Mouse (Mus musculus): ENCODE data around the gene Tecr. TPM values are rescaled to one million over a fixed set of nuclear protein-coding genes. Genes with fewer than 3 reads are reported as not detected.
A peak's percentile ranks its signal among the peaks of the same experiment; 100 is the strongest.

Tecr gene
- polyA plus RNA-seq, 1 experiment from 2014 or later: 413 TPM

DNA sequence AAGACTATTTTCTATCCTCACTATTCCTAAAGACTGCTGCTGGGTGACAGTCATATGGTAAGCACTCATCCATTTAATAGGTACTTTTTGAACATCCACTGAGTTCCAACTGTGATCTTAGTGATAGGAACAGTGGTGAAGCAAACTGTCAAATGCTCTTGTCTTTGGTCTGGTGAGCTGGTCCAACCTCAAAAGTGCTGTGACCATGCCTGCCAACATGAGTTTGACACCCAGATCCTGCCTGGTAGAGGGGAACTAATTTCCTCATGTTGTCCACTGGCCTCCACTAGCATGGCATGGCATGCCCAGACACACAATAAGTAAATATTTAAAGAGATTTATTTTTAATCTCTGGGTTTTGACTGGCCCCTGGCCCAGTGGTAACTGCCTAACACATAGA, 8.9 kb upstream of the Tecr start:
- 0 out of 2 replicates have a peak, but pooled peaks cover 5% of the 10 kb centered on the region for H3K9me3 ChIP-seq (ENCODE audit: control insufficient read depth, low read length)
- H3K36me3 ChIP-seq (ENCODE audit: control insufficient read depth, insufficient read depth, low read length): peaks cover 15% of the 10 kb centered on the region
- DNase-seq (ENCODE audit: low spot score) (no peak), ATAC-seq (ENCODE audit: low FRiP score, low TSS enrichment) (no peak)
- H3K27ac ChIP-seq (replicated peaks): no peak overlapping the region
- H3K4me2 ChIP-seq (replicated peaks; ENCODE audit: low read depth): no peak overlapping the region
- H3K9ac ChIP-seq (ENCODE audit: low read length): no peak overlapping the region
- H3K4me1 ChIP-seq (replicated peaks; ENCODE audit: control insufficient read depth, insufficient read depth): no peaks in the 10 kb centered on the region
- H3K4me3 ChIP-seq (ENCODE audit: low read depth, low read length): no peak overlapping the region
- H3K27me3 ChIP-seq (ENCODE audit: control insufficient read depth, insufficient read depth, low read length): no peaks in the 10 kb centered on the region
- no peak for TF ChIP-seq EP300 (optimal IDR thresholded peaks at IDR 0.05)
- no peak for TF ChIP-seq CTCF (IDR thresholded peaks at IDR 0.05; ENCODE audit: low read depth)

DNA sequence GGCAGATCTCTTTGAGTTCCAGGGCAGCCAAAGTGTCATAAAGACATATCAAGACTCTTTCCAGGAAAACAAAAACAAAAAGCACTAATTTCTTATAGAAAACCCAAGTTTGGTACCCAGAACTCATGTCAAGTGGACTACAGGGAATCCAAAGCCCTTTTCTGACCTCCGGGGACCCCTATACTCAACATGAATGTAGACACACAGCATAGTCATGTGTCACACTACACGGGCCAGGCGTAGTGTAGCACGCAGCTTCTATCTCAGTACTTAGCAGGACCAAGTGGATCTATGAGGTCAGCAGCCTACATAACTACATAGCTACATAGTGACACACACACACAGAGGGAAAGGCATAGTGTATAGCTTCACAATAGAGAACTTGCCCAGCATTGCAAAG, 5.9 kb upstream of the Tecr start:
- H3K27ac ChIP-seq (replicated peaks): no peak overlapping the region
- DNase-seq (ENCODE audit: low spot score): no peak
- no peak for ATAC-seq (ENCODE audit: low FRiP score, low TSS enrichment)
- 91% methylated on average over 4 of the region's 4 CpGs for WGBS
- peaks cover 28% of the 10 kb centered on the region for H3K36me3 ChIP-seq (ENCODE audit: control insufficient read depth, insufficient read depth, low read length)
- H3K4me2 ChIP-seq (replicated peaks; ENCODE audit: low read depth): no peak overlapping the region
- H3K9me3 ChIP-seq (ENCODE audit: control insufficient read depth, low read length): 0 out of 2 replicates have a peak, but pooled peaks cover 5% of the 10 kb centered on the region
- H3K4me1 ChIP-seq (replicated peaks; ENCODE audit: control insufficient read depth, insufficient read depth): no peaks in the 10 kb centered on the region
- TF ChIP-seq EP300 (optimal IDR thresholded peaks at IDR 0.05): no peak
- no peak for TF ChIP-seq CTCF (IDR thresholded peaks at IDR 0.05; ENCODE audit: low read depth)
- no peaks in the 10 kb centered on the region for H3K27me3 ChIP-seq (ENCODE audit: control insufficient read depth, insufficient read depth, low read length)
- no peak overlapping the region for H3K9ac ChIP-seq (ENCODE audit: low read length)
- no peak overlapping the region for H3K4me3 ChIP-seq (ENCODE audit: low read depth, low read length)

DNA sequence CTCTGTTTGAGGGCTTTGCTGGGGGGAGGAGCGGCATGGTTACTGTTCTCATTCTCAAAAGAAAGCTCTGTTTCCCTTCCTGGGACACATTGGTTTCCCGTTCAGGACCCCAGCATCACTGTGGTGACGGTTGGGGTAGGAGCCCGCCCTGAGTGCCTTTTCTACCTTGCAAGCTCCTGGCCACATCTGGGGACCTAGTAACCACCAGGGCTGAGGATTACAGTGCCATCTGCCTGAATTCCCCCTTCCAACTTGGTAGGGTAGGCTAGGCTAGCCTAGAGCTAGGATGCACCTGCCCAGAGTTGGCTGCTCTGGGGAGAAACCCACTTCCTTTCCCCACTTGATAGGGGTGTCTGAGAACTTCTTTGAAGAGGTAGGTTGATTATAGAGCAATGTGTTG, 4.2 kb upstream of the Tecr start:
- 96% methylated on average over 4 of the region's 4 CpGs for WGBS
- Histone ChIP-seq H3K36me3 (ENCODE audit: control insufficient read depth, insufficient read depth, low read length) (peaks cover 28% of the 10 kb centered on the region), H3K27me3 (ENCODE audit: control insufficient read depth, insufficient read depth, low read length) (no peaks in the 10 kb centered on the region), H3K9ac (ENCODE audit: low read length) (no peak overlapping the region), H3K27ac (replicated peaks) (no peak overlapping the region), H3K9me3 (ENCODE audit: control insufficient read depth, low read length) (no peaks in the 10 kb centered on the region), H3K4me3 (ENCODE audit: low read depth, low read length) (no peak overlapping the region), H3K4me2 (replicated peaks; ENCODE audit: low read depth) (no peak overlapping the region), H3K4me1 (replicated peaks; ENCODE audit: control insufficient read depth, insufficient read depth) (no peaks in the 10 kb centered on the region)
- TF ChIP-seq EP300 (optimal IDR thresholded peaks at IDR 0.05): no peak
- no peak for TF ChIP-seq CTCF (IDR thresholded peaks at IDR 0.05; ENCODE audit: low read depth)
- DNase-seq (ENCODE audit: low spot score) (no peak), ATAC-seq (ENCODE audit: low FRiP score, low TSS enrichment) (no peak)

DNA sequence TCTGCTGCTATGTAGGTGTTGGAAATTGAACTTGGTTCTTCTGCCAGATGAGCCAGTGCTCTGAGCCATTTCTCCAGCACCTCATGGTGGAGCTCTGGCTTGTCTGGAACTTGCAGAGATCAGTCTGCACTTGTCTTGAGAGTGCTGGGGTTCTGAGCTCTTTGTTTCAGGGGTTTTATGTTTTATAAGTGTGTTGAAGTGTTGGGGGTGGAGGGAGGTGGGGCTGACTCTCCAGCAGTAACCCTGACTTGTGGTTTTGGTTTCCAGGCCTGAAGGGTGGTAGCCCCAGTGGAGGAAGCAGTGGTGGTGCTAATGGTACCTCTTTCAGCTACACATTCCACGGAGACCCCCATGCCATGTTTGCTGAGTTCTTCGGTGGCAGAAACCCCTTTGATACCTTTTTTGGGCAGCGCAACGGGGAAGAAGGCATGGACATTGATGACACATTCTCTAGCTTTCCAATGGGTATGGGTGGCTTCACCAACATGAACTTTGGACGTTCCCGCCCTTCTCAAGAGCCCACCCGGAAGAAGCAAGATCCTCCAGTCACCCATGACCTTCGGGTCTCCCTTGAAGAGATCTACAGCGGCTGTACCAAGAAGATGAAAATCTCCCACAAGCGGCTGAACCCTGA, 1.9 kb upstream of the Tecr start:
- no peak overlapping the region for H3K27ac ChIP-seq (replicated peaks)

DNA sequence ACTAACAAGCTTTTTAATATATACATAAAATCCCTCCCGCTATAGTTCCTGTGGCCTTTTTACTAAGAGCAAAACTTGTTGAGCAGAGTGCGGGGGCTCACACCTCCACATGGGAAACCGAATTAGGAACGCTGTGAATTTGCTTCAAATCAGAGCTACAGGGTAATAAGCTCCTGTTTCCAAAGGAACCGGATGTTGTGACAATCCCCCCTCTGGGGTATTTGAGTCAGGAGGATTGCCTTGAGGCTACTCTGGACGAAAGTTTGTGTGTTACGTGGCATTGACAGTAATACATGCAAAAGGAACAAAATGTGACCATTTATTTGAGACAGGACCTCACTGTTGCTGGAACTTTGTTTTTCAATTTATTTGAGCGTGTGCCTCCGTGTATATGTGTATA, 1.3 kb upstream of the Tecr start:
- WGBS: 16% methylated on average over 9 of the region's 9 CpGs
- Histone ChIP-seq H3K4me1 (replicated peaks; ENCODE audit: control insufficient read depth, insufficient read depth) (no peaks in the 10 kb centered on the region), H3K9me3 (ENCODE audit: control insufficient read depth, low read length) (no peaks in the 10 kb centered on the region), H3K27me3 (ENCODE audit: control insufficient read depth, insufficient read depth, low read length) (no peaks in the 10 kb centered on the region), H3K4me3 (ENCODE audit: low read depth, low read length) (peak overlapping the region; percentile 85), H3K4me2 (replicated peaks; ENCODE audit: low read depth) (peak overlapping the region; percentile 56), H3K36me3 (ENCODE audit: control insufficient read depth, insufficient read depth, low read length) (peaks cover 25% of the 10 kb centered on the region), H3K9ac (ENCODE audit: low read length) (peak overlapping the region; percentile 90), H3K27ac (replicated peaks) (no peak overlapping the region)
- TF ChIP-seq CTCF (IDR thresholded peaks at IDR 0.05; ENCODE audit: low read depth) (no peak), EP300 (optimal IDR thresholded peaks at IDR 0.05) (no peak)
- ATAC-seq (ENCODE audit: low FRiP score, low TSS enrichment) (no peak), DNase-seq (ENCODE audit: low spot score) (no peak)

More for the DNA sequence above, 1.9 kb upstream of the Tecr start:
- no peaks in the 10 kb centered on the region for H3K4me1 ChIP-seq (replicated peaks; ENCODE audit: control insufficient read depth, insufficient read depth)
- H3K9me3 ChIP-seq (ENCODE audit: control insufficient read depth, low read length): no peaks in the 10 kb centered on the region
- H3K4me2 ChIP-seq (replicated peaks; ENCODE audit: low read depth): peak overlapping the region; percentile 56
- H3K36me3 ChIP-seq (ENCODE audit: control insufficient read depth, insufficient read depth, low read length): peaks cover 28% of the 10 kb centered on the region
- 83% methylated on average over 10 of the region's 10 CpGs for WGBS
- DNase-seq (ENCODE audit: low spot score) (no peak), ATAC-seq (ENCODE audit: low FRiP score, low TSS enrichment) (no peak)
- peak overlapping the region; percentile 0; the same call in 1 of the 2 replicates for H3K9ac ChIP-seq (ENCODE audit: low read length)
- TF ChIP-seq EP300 (optimal IDR thresholded peaks at IDR 0.05) (no peak), CTCF (IDR thresholded peaks at IDR 0.05; ENCODE audit: low read depth) (no peak)
- H3K27me3 ChIP-seq (ENCODE audit: control insufficient read depth, insufficient read depth, low read length): no peaks in the 10 kb centered on the region
- peak overlapping the region; percentile 85 for H3K4me3 ChIP-seq (ENCODE audit: low read depth, low read length)

GRCm38 (mm10) chr8:83608398-83608829, 643 bp upstream of the Tecr start:
- TF ChIP-seq EP300 (optimal IDR thresholded peaks at IDR 0.05) (peak; percentile 21), CTCF (IDR thresholded peaks at IDR 0.05; ENCODE audit: low read depth) (peak; percentile 46)
- Histone ChIP-seq H3K36me3 (ENCODE audit: control insufficient read depth, insufficient read depth, low read length) (peaks cover 25% of the 10 kb centered on the region), H3K4me2 (replicated peaks; ENCODE audit: low read depth) (peak overlapping the region; percentile 56), H3K27me3 (ENCODE audit: control insufficient read depth, insufficient read depth, low read length) (no peaks in the 10 kb centered on the region), H3K4me3 (ENCODE audit: low read depth, low read length) (peak overlapping the region; percentile 85), H3K9ac (ENCODE audit: low read length) (peak overlapping the region; percentile 90), H3K27ac (replicated peaks) (peak overlapping the region; percentile 99), H3K9me3 (ENCODE audit: control insufficient read depth, low read length) (no peaks in the 10 kb centered on the region), H3K4me1 (replicated peaks; ENCODE audit: control insufficient read depth, insufficient read depth) (no peaks in the 10 kb centered on the region)
- DNase-seq (ENCODE audit: low spot score) (peak; percentile 87), ATAC-seq (ENCODE audit: low FRiP score, low TSS enrichment) (peak; percentile 73)
- under 1% methylated on average over 51 of the region's 51 CpGs for WGBS

Data from stomach, postnatal 0 days (tissue).